Mouse (Mus musculus) hindbrain, embryonic 10.5 days (tissue): ENCODE measurements at regions not wholly inside any gene's neighbourhood (a gene's known extent, or its start where the extent isn't known, plus 50 kb on each side); places are given as distances from the start of the nearest gene placed in this dataset.

Experiments used
- DNase-seq: peaks from one replicate; pipeline ENCODE4 v3.0.0-alpha.2; 2017; ENCODE audit warnings: low spot score
- H3K27ac ChIP-seq: fragments of 300-500 bp; sonication (generic); 2 replicates; pipeline ENCODE4 v1.5.1; 2016; ENCODE audit warnings: mild to moderate bottlenecking, moderate library complexity
- H3K27me3 ChIP-seq: fragments of 300-500 bp; sonication (generic); 2 replicates; pipeline ENCODE4 v1.6.1; 2016; ENCODE audit warnings: mild to moderate bottlenecking; ENCODE audit not compliant: poor library complexity, insufficient read depth, severe bottlenecking
- H3K36me3 ChIP-seq: fragments of 300-500 bp; sonication (generic); 2 replicates; pipeline ENCODE4 v1.6.1; 2016; ENCODE audit warnings: mild to moderate bottlenecking, moderate library complexity
- H3K4me1 ChIP-seq: fragments of 300-500 bp; sonication (generic); replicated peaks from 2 replicates; pipeline ENCODE4 v1.6.1; 2016; ENCODE audit warnings: mild to moderate bottlenecking
- H3K4me3 ChIP-seq: fragments of 300-500 bp; sonication (generic); 2 replicates; pipeline ENCODE4 v1.5.1; 2016; ENCODE audit warnings: mild to moderate bottlenecking, moderate library complexity
- H3K9me3 ChIP-seq: fragments of 300-500 bp; sonication (generic); 2 replicates; pipeline ENCODE4 v1.6.1; 2016; ENCODE audit warnings: mild to moderate bottlenecking, moderate library complexity
- WGBS: fragments of 180-500 bp; shearing (Covaris S2); methylation state at CpG from one replicate; pipeline ENCODE4 v1.1.7; 2016; 5-methylcytosine and 5-hydroxymethylcytosine counted together

- Histone ChIP-seq H3K27me3 (no peaks in the 10 kb centered on the region), H3K36me3 (no peaks in the 10 kb centered on the region), H3K9me3 (no peaks in the 10 kb centered on the region), H3K4me1 (no peaks in the 10 kb centered on the region), H3K4me3 (no peak overlapping the region), H3K27ac (no peak overlapping the region)
- WGBS = 69% methylated on average over 5 of the region's 5 CpGs
- DNase-seq = no peak
Measured at GRCm38 (mm10) chr7:117103035-117103434, 277.7 kb upstream of the Xylt1 start.

GRCm38 (mm10) chr7:117106691-117107191 is 274.0 kb upstream of the Xylt1 start:
- WGBS = 90% methylated on average over 7 of the region's 7 CpGs

DNA sequence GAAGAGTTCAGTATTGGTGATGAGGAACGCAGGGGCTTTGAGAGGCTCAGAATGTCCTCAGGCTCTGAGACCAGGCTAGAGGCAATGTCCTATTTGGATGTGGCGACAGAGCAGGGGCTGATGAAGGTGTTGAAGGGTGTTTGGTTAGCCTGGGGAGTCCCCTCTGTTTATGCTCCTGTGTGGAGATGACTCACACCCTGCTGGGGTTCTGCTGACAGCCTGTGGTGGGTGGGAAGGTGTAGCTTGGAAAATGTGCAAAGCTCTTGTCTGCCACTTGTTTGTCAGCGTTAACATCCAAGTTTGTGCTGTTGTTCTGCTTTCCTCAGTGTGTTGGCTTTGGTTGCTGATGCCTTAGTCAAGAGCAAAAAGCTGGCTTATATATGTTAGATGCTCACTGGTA is 272.4 kb upstream of the Xylt1 start:
- Histone ChIP-seq H3K4me1 (no peaks in the 10 kb centered on the region), H3K36me3 (no peaks in the 10 kb centered on the region), H3K27me3 (no peaks in the 10 kb centered on the region), H3K9me3 (no peaks in the 10 kb centered on the region), H3K27ac (no peak overlapping the region), H3K4me3 (no peak overlapping the region)
- no peak for DNase-seq
- 80% methylated on average over 3 of the region's 3 CpGs for WGBS

More at GRCm38 (mm10) chr7:117106691-117107191, 274.0 kb upstream of the Xylt1 start:
- H3K9me3 ChIP-seq = no peaks in the 10 kb centered on the region
- no peak for DNase-seq
- no peak overlapping the region for H3K27ac ChIP-seq
- no peaks in the 10 kb centered on the region for H3K27me3 ChIP-seq
- no peak overlapping the region for H3K4me3 ChIP-seq
- no peaks in the 10 kb centered on the region for H3K4me1 ChIP-seq
- H3K36me3 ChIP-seq = no peaks in the 10 kb centered on the region

DNA sequence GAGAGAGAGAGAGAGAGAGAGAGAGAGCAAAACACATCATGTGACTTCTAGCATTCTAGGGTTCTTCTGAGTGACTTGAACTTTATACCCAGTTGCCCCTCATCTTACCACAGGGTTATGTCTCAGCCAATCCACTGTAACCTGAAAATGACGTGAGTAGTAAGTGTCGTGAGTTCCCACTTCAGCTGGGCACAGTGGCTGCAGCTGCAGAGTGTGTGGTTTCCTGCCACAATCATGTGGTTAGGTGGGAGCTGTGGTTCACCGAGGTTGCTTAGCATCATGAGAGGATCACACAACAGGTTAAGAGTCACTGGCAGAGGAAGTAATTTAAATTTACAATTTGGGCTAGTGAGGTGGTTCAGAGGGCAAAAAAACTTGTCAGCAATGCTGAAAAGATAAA is 253.1 kb upstream of the Xylt1 start:
- Histone ChIP-seq H3K36me3 (no peaks in the 10 kb centered on the region), H3K9me3 (no peaks in the 10 kb centered on the region), H3K27me3 (no peaks in the 10 kb centered on the region), H3K4me3 (no peak overlapping the region), H3K4me1 (no peaks in the 10 kb centered on the region), H3K27ac (no peak overlapping the region)
- no peak for DNase-seq
- 80% methylated on average over 3 of the region's 3 CpGs for WGBS

GRCm38 (mm10) chr7:117134869-117135268 is 245.9 kb upstream of the Xylt1 start:
- Histone ChIP-seq H3K9me3 (no peaks in the 10 kb centered on the region), H3K4me3 (no peak overlapping the region), H3K36me3 (no peaks in the 10 kb centered on the region), H3K27me3 (no peaks in the 10 kb centered on the region), H3K27ac (no peak overlapping the region), H3K4me1 (peaks cover 14% of the 10 kb centered on the region)
- WGBS = 86% methylated on average over 1 of the region's 1 CpGs
- DNase-seq = no peak

- DNase-seq = no peak
- Histone ChIP-seq H3K4me1 (peaks cover 34% of the 10 kb centered on the region), H3K27me3 (no peaks in the 10 kb centered on the region), H3K27ac (peak overlapping the region; percentile 85), H3K4me3 (no peak overlapping the region), H3K9me3 (no peaks in the 10 kb centered on the region), H3K36me3 (no peaks in the 10 kb centered on the region)
- whole genome bisulfite sequencing = 76% methylated on average over 1 of the region's 1 CpGs
Measured at GRCm38 (mm10) chr7:117138681-117139080, 242.1 kb upstream of the Xylt1 start.

- DNase-seq = peak; percentile 77
- peak overlapping the region; percentile 85 for H3K27ac ChIP-seq
- H3K27me3 ChIP-seq = no peaks in the 10 kb centered on the region
- H3K4me1 ChIP-seq = peaks cover 34% of the 10 kb centered on the region
- H3K36me3 ChIP-seq = no peaks in the 10 kb centered on the region
- no peaks in the 10 kb centered on the region for H3K9me3 ChIP-seq
- no peak overlapping the region; the same call in 1 of the 2 replicates for H3K4me3 ChIP-seq
- WGBS = 14% methylated on average over 5 of the region's 5 CpGs
Measured at GRCm38 (mm10) chr7:117139245-117139970, 241.4 kb upstream of the Xylt1 start.

GRCm38 (mm10) chr7:117139971-117140247 is 240.9 kb upstream of the Xylt1 start:
- peaks cover 34% of the 10 kb centered on the region for H3K4me1 ChIP-seq
- no peak for DNase-seq
- no peaks in the 10 kb centered on the region for H3K27me3 ChIP-seq
- H3K36me3 ChIP-seq = no peaks in the 10 kb centered on the region
- WGBS = 16% methylated on average over 1 of the region's 1 CpGs
- H3K27ac ChIP-seq = peak overlapping the region; percentile 85
- H3K9me3 ChIP-seq = no peaks in the 10 kb centered on the region
- no peak overlapping the region for H3K4me3 ChIP-seq

DNA sequence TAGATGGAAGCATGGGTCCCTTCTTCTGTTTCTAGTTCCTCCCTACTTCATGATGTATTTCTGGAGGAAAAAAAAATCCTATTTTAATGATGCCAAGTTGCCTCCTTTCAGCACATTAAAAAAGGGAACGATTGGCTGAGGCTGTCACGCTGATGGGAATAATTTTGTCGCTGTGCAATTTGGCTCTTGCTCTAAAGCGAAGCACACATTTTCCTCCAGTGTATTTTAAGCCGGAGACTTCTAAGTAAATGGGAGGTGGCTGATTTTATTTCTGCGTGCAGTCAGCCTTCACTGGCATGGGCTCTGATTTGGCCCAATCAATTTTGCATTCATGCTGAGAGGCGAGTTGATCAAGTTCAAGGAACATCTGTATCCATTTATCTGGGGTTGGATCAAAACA is 234.0 kb upstream of the Xylt1 start:
- peaks cover under 1% of the 10 kb centered on the region; the same call in 1 of the 2 replicates for H3K4me1 ChIP-seq
- 86% methylated on average over 7 of the region's 7 CpGs for WGBS
- DNase-seq = no peak
- H3K4me3 ChIP-seq = no peak overlapping the region
- H3K9me3 ChIP-seq = no peaks in the 10 kb centered on the region
- H3K27ac ChIP-seq = no peak overlapping the region
- H3K27me3 ChIP-seq = no peaks in the 10 kb centered on the region
- no peaks in the 10 kb centered on the region for H3K36me3 ChIP-seq

DNA sequence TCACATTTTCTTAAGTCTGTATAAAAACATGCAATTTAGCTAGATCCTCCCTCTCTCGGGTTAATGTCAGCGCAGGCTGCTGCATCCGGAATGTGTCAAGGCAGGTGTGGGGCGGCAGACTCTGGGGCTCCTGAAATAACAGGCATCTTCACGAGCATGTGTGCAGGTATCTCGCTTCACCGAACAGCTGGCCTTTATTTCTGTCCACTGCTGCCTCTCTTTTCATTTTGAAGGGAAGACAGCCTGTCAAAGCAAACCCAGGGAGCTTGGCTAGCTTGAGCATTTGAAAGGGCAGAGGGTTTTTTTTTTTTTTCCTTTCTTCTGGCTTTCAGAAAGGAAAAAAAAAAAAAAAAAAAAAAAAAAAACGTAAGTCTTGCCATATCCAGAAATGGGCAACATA is 230.4 kb upstream of the Xylt1 start:
- H3K4me1 ChIP-seq = no peaks in the 10 kb centered on the region
- H3K27ac ChIP-seq = no peak overlapping the region
- DNase-seq = no peak
- H3K4me3 ChIP-seq = no peak overlapping the region
- H3K27me3 ChIP-seq = no peaks in the 10 kb centered on the region
- 51% methylated on average over 8 of the region's 8 CpGs for WGBS
- H3K9me3 ChIP-seq = no peaks in the 10 kb centered on the region
- no peaks in the 10 kb centered on the region for H3K36me3 ChIP-seq

GRCm38 (mm10) chr7:117153826-117154550 is 226.8 kb upstream of the Xylt1 start:
- no peaks in the 10 kb centered on the region for H3K27me3 ChIP-seq
- no peaks in the 10 kb centered on the region for H3K4me1 ChIP-seq
- no peak overlapping the region for H3K27ac ChIP-seq
- H3K36me3 ChIP-seq = no peaks in the 10 kb centered on the region
- H3K4me3 ChIP-seq = no peak overlapping the region
- no peaks in the 10 kb centered on the region for H3K9me3 ChIP-seq
- no peak for DNase-seq
- 88% methylated on average over 5 of the region's 5 CpGs for WGBS

GRCm38 (mm10) chr7:117161193-117161908 is 219.4 kb upstream of the Xylt1 start:
- H3K4me1 ChIP-seq = peaks cover 14% of the 10 kb centered on the region
- peak; percentile 23 for DNase-seq
- 54% methylated on average over 3 of the region's 3 CpGs for WGBS
- H3K4me3 ChIP-seq = no peak overlapping the region
- H3K27ac ChIP-seq = peak overlapping the region; percentile 45
- H3K36me3 ChIP-seq = no peaks in the 10 kb centered on the region
- H3K9me3 ChIP-seq = no peaks in the 10 kb centered on the region
- H3K27me3 ChIP-seq = no peaks in the 10 kb centered on the region
